Mouse (Mus musculus) forelimb bud, embryonic 11.5 days (tissue): ENCODE measurements at regions not wholly inside any gene's neighbourhood (a gene's known extent, or its start where the extent isn't known, plus 50 kb on each side); places are given as distances from the start of the nearest gene placed in this dataset.

ENCODE experiments used
- DNase-seq: peaks from one replicate; pipeline ENCODE4 v3.0.0-alpha.2; 2012; ENCODE audit warnings: low read depth, low spot score

DNA sequence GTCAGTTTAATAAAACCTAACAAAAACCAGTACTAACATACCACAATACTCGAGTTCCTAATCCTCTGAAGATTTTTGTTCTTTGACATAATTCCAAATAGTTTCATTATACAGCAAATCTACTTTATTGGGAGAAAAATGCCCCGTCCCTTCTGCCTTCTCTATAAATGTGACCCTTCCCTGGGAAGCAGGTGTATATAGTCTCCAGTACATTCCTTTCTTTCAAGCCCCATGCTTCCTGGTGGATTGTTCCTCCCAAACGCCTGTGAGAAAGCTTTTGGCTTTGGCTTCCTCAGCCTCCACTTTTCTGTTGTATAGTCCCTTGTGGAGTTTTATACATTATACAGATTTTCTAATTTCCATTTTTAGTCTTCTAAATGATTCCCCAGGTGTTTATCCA, 1001.8 kb upstream of the Tenm3 start:
- no peak for DNase-seq

DNA sequence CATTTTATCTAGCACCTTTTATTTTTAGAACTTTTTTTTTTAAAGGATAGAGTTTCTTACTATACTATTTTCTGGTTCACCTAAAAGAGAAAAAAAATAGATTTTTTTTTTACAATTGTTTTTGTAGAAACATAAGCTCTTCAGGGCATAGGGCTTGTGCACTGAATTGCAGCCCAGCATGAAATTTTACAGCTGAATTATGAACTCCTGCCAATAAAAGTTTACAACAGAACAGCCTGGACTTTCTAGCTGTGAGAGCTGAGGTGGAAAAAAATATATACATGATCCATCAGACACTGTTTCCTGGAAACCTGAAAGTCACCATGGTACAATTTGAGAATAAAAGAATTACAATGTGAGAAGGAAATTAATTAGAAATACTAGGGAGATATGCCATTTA, 988.2 kb upstream of the Tenm3 start:
- no peak for DNase-seq

DNA sequence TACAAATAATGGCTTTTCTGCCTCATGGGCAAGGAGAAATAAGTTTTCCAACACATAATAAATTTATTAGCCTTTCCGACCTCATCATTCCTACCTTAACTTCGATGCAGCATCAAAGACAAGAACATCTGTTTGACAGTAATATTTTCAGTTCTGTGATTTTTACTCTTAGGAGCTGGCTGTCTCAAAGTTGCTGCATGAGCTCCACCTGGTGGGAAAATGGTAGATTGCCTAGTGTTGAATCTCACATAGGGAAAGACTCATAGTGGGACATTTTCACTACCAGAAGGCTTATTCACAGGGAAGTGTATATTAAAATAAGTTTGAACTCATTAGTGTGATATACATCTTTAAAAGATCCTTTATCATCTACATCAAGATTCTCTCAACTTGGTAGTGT, 985.6 kb upstream of the Tenm3 start:
- peak; percentile 75 for DNase-seq

DNA sequence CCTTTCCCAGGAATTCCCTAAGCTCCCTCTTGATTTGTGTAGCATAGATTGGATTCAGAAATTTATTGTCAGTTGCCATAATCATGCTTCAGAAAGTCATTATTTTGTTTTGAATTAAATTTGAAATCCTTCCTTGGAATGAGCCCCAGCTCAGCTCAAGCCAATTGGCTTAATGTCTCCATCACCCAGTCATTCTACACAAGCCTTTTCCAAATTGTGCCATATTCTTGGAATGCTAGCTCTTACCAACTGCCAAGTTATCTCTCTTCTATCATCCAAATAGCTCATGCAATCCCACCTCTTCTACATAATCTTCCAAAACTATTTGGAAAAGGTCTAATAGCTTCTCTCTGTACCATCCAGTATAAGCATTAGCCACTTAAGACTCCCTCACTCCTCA, 982.5 kb upstream of the Tenm3 start:
- DNase-seq: no peak

DNA sequence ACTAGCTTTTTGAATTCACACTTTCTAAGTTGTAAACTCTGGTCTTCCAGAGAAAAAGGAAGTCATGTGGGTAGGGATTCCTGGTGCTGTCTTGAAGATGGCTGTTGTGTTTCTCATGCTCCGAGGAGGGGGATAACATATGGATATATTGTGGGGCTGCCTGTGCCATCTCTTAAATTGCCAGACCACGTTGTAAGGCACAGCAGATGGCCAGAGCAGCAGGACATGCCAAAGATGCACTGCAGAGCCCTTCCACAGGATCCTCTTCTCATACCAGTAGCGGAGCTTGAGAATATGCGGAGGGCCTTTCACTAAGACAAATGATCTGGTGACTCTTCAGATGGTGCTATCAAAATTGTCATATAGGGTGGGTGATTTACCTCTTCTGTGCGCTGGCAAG, 981.2 kb upstream of the Tenm3 start:
- DNase-seq: no peak

DNA sequence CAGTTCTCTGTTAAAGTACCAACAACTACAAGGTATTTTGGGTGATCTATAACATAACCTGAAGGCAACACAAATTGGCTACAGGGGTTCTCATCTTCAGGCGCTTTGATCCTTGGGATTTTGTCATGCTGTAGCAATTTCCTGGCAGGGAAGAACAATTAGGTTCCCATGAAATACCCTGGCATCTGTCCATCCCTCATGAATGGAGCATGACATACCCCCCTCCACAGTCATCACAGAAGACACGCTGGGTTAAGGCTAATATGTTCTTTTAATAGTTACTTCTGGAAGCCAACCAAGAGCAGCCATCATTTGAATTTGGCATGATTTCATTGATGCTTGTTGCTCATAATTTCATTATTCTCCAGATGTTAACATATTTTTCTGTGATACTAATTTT, 979.0 kb upstream of the Tenm3 start:
- no peak for DNase-seq

DNA sequence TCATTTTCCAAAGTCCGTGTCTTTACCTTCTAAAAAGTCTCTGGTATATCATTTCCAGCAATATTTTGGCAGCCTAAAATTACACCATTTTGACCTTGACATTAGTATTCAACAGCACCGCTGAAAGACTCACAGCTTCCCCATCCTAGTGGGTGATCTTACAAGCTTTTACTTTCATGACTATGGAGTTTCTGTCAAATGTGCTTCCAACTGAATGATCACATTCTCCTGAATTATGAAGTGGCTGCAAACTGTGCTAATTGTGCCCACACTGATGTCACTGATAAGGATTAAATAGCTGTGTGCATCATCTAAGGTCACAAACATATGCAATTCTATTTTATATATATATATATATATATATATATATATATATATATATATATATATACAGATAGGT, 955.5 kb upstream of the Tenm3 start:
- no peak for DNase-seq

DNA sequence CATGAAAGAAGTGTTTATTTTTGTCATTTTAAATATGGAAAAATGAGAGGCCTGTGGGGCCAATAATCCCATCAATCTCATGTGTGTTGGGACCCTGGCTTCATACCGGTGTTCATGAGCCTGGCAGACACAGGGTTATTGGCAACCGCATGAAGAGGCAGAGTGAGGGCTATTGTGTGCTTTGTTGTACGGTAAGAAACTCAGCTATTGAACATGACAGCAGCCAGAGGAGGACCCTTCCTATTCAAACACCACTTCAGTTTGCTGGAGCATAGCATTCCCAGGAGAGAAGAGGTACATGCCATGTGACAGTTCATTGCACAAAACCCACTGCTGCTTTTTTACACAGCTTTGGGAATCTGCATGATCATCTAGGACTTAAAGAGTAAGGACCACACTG, 953.0 kb upstream of the Tenm3 start:
- no peak for DNase-seq

DNA sequence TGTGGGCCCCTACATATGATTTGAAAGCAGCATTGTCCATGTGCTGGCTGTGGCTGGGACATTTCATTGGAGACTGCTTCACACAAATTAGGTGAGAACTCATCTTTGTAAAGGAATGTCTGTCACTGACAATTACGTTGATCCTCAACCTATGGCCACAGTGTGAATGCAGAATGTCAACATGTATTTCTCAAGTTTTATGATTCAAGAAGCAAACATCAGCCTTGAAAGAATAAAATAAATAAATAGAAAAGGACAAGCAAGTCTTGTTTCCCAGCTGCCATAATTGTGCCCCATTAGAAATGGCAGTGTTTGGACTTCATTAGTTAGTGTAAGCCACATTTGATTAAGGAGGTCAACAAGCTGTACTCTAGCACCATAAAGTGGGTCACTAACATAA, 950.7 kb upstream of the Tenm3 start:
- no peak for DNase-seq

DNA sequence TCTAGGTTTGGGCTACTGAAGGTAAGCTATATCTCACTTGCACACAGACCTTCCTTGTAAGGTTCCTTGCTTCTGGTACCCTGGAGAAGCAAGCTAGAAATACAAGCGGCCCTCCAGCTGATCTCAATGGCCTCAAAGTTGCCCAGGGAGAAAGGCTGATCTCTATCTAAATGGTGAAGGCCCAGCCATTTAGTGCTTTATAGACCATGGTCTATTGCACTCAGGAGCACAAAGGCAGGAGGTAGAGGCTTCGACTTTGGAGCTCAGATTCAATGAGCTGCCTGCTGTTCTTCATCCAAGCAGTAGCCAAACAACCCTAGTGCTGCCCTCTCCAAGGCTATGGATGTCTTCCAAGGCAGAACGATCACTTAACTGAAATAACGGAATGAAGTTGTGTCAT, 926.1 kb upstream of the Tenm3 start:
- DNase-seq: no peak

DNA sequence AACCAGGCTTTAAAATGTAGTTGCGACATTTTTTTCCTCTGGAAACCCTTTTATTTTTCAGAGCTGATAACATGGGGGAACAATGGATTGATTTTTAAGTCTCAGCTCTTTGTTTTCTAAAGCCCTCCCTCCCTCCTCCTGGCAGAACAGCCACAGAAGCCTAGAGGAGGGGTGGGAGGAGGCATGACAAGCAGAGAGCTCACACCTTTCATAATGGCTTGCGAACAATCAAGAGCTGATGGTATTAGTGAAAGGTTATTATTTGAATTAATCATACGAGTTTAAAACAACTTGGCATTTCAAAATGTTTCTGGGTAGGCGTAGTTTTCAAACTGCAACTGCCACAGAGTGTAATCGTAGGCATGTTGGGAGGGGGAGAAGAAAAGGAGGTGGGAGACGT, 894.3 kb upstream of the Tenm3 start:
- DNase-seq: no peak

DNA sequence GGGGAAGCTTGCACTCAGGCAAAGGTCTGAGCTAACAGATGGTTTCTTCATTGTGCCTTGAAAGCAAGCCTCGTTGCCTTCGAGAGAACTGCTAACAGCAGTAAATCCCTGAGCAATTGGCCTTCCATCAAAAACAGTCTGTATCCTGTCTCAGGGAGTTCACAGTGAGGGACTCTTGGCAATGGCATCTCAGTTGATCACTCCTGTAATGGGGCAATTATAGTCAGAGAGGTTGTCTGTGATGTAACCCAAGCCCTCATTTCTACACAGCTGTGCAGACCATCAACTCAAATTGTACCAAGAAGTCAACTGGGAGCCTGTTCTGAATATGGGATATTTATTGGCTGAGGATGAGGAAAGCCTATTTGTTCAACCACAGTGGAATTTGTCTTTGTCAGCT, 885.4 kb upstream of the Tenm3 start:
- peak; percentile 9 for DNase-seq

DNA sequence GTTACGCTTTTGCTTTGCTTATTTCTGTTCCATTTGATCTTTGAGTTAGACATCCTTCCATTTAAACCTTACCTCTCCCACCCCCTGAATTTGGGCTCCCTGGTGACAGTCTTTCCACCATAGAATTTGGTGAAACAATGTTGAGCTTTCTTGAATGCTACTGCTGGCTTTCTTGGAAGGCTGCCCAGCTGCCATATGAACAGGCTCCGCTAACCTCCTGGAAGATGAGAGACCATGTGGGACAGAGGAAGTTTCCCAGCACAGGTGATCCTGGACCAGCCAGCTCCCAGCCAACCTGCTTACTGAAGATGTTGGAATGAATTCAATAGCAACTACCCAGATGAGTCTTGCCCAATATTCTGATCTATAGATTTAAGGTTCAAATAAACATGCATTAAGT, 868.6 kb upstream of the Tenm3 start:
- no peak for DNase-seq

DNA sequence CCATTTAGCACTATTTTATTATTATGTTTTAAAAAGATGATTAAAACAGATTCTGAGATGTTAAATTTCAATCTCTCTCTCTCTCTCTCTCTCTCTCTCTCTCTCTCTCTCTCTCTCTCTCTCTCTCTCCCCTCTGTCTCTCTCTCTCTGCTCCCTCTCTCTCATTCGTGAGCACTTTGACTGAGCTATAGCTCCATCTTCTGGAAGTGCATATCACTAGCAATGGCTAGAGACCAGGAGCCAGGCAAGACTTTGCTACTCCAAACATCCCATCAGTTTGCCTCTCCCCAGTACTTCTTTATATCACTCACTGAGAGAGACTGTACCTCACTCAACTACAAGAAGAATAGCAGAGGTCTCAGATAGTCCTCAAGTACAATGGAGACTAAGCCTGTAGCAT, 865.0 kb upstream of the Tenm3 start:
- DNase-seq: no peak

DNA sequence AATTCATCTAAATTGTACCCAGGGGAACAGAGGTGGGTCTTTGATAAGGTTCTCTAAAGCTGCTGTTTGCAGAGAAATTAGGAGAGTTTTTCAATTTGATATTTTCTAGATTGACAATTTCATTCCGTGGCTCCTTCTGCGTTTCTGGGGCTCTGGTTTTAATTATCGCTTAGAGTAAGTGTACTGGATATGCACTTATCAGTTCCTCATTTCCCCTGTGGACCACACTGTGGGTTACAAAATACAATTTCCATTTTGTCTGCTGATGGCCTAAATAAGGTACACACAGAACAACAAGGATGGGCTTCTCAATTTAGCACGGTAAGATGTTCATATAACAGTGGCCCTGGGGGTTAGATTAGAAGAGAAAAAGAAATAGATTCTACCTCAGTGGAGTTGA, 855.3 kb upstream of the Tenm3 start:
- DNase-seq: no peak

DNA sequence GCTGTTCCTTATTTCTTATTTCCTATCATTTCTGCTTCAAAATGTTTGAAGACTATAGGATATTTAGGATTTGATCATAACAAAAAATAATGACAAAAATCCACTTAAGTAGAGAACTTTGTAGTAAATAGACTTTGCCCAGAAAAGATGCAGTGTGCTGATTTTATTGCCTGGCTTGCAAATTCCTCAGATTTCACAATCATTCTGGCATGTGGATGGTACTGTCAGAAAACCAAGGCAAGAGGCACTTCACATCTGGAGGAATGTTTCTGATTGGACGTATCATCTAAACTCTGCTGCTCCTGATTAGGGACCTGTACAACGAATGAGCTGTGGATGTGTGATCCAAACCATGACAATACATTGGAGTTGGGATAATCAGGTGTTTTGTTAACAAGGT, 853.0 kb upstream of the Tenm3 start:
- DNase-seq: peak; percentile 35
